27 mouse cellular contexts compared by ENCODE assay signal in genomic region chr13:34914614-34915013, GRCm38 (mm10). TPM values are rescaled to one million over a fixed set of nuclear protein-coding genes. Genes with fewer than 3 reads are reported as not detected.
A peak's percentile ranks its signal among the peaks of the same experiment; 100 is the strongest.
DNase-seq lines count a peak whose midpoint lies in the region; ATAC-seq and TF ChIP-seq lines count a peak whose summit lies in the region.
"Had no signal": no experiment of that assay in that cellular context is flagged by ENCODE, and none has a peak within 500 bp of the region (broad histone marks: within the 10 kb centered on the region; RNA-seq: fewer than 3 reads in every experiment).

No protein-coding gene starts in this region.

- H3K27me3 ChIP-seq in testis, adult 2 months (ENCODE audit: control insufficient read depth, insufficient read depth, low read length) = no peaks in the 10 kb centered on the region
- H3K27me3 ChIP-seq in forebrain, postnatal 0 days (ENCODE audit: insufficient read depth, low read length) = no peaks in the 10 kb centered on the region
- H3K27me3 ChIP-seq: heart, embryonic 13.5 days had no signal

- H3K27ac ChIP-seq in testis, adult 2 months (ENCODE audit: control insufficient read depth, insufficient read depth, low read depth, low read length) = no peak overlapping the region
- no peak overlapping the region for H3K27ac ChIP-seq in forebrain, postnatal 0 days (ENCODE audit: low read depth, low read length)
- H3K27ac ChIP-seq: embryonic facial prominence, embryonic 10.5 days; gastrocnemius, adult 2 months; heart, embryonic 13.5 days; limb, embryonic 13.5 days; liver, embryonic 15.5 days had no signal

- DNase-seq in testis, postnatal 14 days (ENCODE audit: low spot score) = no peak
- peak; percentile 59 for DNase-seq in naive thymus-derived CD4-positive, alpha-beta T cell, adult 2 months (ENCODE audit: low read depth)
- DNase-seq in thymus, postnatal 4 days = peak; percentile 34
- DNase-seq in forebrain, postnatal 0 days = no peak
- DNase-seq in layer of hippocampus, postnatal 36 days = no peak
- DNase-seq in right cerebral cortex, postnatal 25 days = no peak
- DNase-seq: adrenal gland, postnatal 10 days; cerebellum, adult 11-12 months; cerebellum, postnatal 36 days; gastrocnemius, adult 2 months; heart, adult 11 months; heart, postnatal 36 days; kidney, adult 18-20 months; kidney, postnatal 14 days; lung, postnatal 14 days; midbrain, embryonic 14.5 days had no signal

- H3K4me3 ChIP-seq in testis, adult 2 months (ENCODE audit: control insufficient read depth, low read depth, low read length) = peak overlapping the region; percentile 44; the same call in 1 of the 2 replicates
- H3K4me3 ChIP-seq in forebrain, postnatal 0 days (ENCODE audit: low read depth, low read length) = no peak overlapping the region
- H3K4me3 ChIP-seq: embryonic facial prominence, embryonic 10.5 days; gastrocnemius, adult 2 months; heart, embryonic 13.5 days; limb, embryonic 13.5 days; liver, embryonic 15.5 days had no signal

- TF ChIP-seq CTCF in testis, adult 2 months (IDR thresholded peaks at IDR 0.05; ENCODE audit: control insufficient read depth, insufficient read depth, insufficient replicate concordance, low read depth, low read length) = no peak
- TF ChIP-seq CTCF in forebrain, postnatal 0 days (IDR thresholded peaks at IDR 0.05; ENCODE audit: low read depth) = no peak

- H3K9me3 ChIP-seq in forebrain, postnatal 0 days (ENCODE audit: low read length) = no peaks in the 10 kb centered on the region
- H3K9me3 ChIP-seq: embryonic facial prominence, embryonic 10.5 days; heart, embryonic 13.5 days; limb, embryonic 13.5 days; liver, embryonic 15.5 days had no signal

- WGBS in forebrain, postnatal 0 days = 86% methylated on average over 9 of the region's 9 CpGs

- peaks cover 5% of the 10 kb centered on the region for H3K4me1 ChIP-seq in testis, adult 2 months (ENCODE audit: control insufficient read depth, insufficient read depth, low read length)
- H3K4me1 ChIP-seq in forebrain, postnatal 0 days (ENCODE audit: insufficient read depth) = no peaks in the 10 kb centered on the region
- H3K4me1 ChIP-seq: liver, embryonic 15.5 days had no signal

- no peak for TF ChIP-seq POLR2A in testis, adult 2 months (IDR thresholded peaks at IDR 0.05; ENCODE audit: control insufficient read depth, low read depth, low read length)

- peak; percentile 83 for ATAC-seq in common myeloid progenitor, adult 5-6 weeks (replicated peaks; ENCODE audit: low read depth, poor library complexity, severe bottlenecking)
- no peak for ATAC-seq in forebrain, postnatal 0 days
- ATAC-seq: forebrain, embryonic 14.5 days; hindbrain, embryonic 16.5 days had no signal

- no peak overlapping the region for H3K9ac ChIP-seq in forebrain, postnatal 0 days
- H3K9ac ChIP-seq: heart, embryonic 13.5 days; limb, embryonic 13.5 days; liver, embryonic 15.5 days had no signal

- H3K36me3 ChIP-seq in testis, adult 2 months (ENCODE audit: control insufficient read depth, insufficient read depth, low read length) = no peaks in the 10 kb centered on the region
- no peaks in the 10 kb centered on the region for H3K36me3 ChIP-seq in forebrain, postnatal 0 days (ENCODE audit: insufficient read depth)
- H3K36me3 ChIP-seq: embryonic facial prominence, embryonic 10.5 days; heart, embryonic 13.5 days; limb, embryonic 13.5 days; liver, embryonic 15.5 days had no signal

- no peak overlapping the region for H3K4me2 ChIP-seq in forebrain, postnatal 0 days (ENCODE audit: low read depth)
- H3K4me2 ChIP-seq: heart, embryonic 13.5 days; limb, embryonic 13.5 days; liver, embryonic 15.5 days had no signal

RNA-seq across cellular contexts. Expression of gene Fam217a, which starts 9.5 kb away (rescaled TPM):
- polyA plus RNA-seq in testis, adult 2 months (2012; rRNA removed) = 119 and 125 TPM in 2 replicates
- 0.64 TPM in 1 of 2 replicates, not detected in the other for total RNA-seq in common myeloid progenitor, adult 5-6 weeks (2017)
- total RNA-seq in forebrain, postnatal 0 days (2014; rRNA removed) = 0.43 and 0.62 TPM in 2 replicates
- polyA plus RNA-seq in forebrain, postnatal 0 days (2015; fragmentation: Nextera tagmentation; extraction: Ambion mirVana) = 0.55 and 1.0 TPM in 2 replicates
- total RNA-seq in layer of hippocampus, postnatal 36 days (2021) = under 1 TPM; 0.48 to 0.70 TPM
- polyA plus RNA-seq: C2C12 had no signal

RNA-seq across cellular contexts. Expression of gene 4933417A18Rik, which starts 9.6 kb away (rescaled TPM):
- polyA plus RNA-seq in testis, adult 2 months (2012; rRNA removed) = 68.0 and 84.4 TPM in 2 replicates
- total RNA-seq in common myeloid progenitor, adult 5-6 weeks (2017) = not detected in 2 replicates
- total RNA-seq in forebrain, postnatal 0 days (2014; rRNA removed) = not detected in 2 replicates
- polyA plus RNA-seq in forebrain, postnatal 0 days (2015; fragmentation: Nextera tagmentation; extraction: Ambion mirVana) = not detected in 2 replicates
- total RNA-seq in layer of hippocampus, postnatal 36 days (2021) = not detected
- total RNA-seq: adrenal gland, postnatal 10 days; gastrocnemius, adult 2 months; heart, postnatal 36 days had no signal
- polyA plus RNA-seq: brain, embryonic 14.5 days; C2C12; embryonic facial prominence, embryonic 10.5 days; forebrain, embryonic 14.5 days; heart, embryonic 13.5 days; hindbrain, embryonic 16.5 days; limb, embryonic 13.5 days; liver, embryonic 15.5 days; midbrain, embryonic 14.5 days; neural tube, embryonic 11.5 days had no signal

RNA-seq across cellular contexts. Expression of gene Prpf4b, which starts 39.5 kb away (rescaled TPM):
- 9.4 and 10.6 TPM in 2 replicates for polyA plus RNA-seq in testis, adult 2 months (2012; rRNA removed)
- total RNA-seq in common myeloid progenitor, adult 5-6 weeks (2017) = 183 and 199 TPM in 2 replicates
- total RNA-seq in forebrain, postnatal 0 days (2014; rRNA removed) = 46.9 and 52.7 TPM in 2 replicates
- polyA plus RNA-seq in forebrain, postnatal 0 days (2015; fragmentation: Nextera tagmentation; extraction: Ambion mirVana) = 40.9 and 45.7 TPM in 2 replicates
- 100 to 1,000 TPM in 1 of 2 experiments, 10 to 100 TPM in 1; 88.7 to 116 TPM for total RNA-seq in layer of hippocampus, postnatal 36 days (2021)

RNA-seq across cellular contexts. Expression of gene Eci3, which starts 49.0 kb away (rescaled TPM):
- 0.07 TPM in 1 of 2 replicates, not detected in the other for polyA plus RNA-seq in testis, adult 2 months (2012; rRNA removed)
- not detected in 2 replicates for total RNA-seq in common myeloid progenitor, adult 5-6 weeks (2017)
- total RNA-seq in forebrain, postnatal 0 days (2014; rRNA removed) = 0.31 TPM in 1 of 2 replicates, not detected in the other
- polyA plus RNA-seq in forebrain, postnatal 0 days (2015; fragmentation: Nextera tagmentation; extraction: Ambion mirVana) = 0.23 TPM in 1 of 2 replicates, not detected in the other
- under 1 TPM; 0.37 to 0.48 TPM for total RNA-seq in layer of hippocampus, postnatal 36 days (2021)
- polyA plus RNA-seq: C2C12; liver, embryonic 15.5 days had no signal

Comparison
In these comparisons a context has a peak if more than half of its experiments do, and no peak if none do; other contexts are left out.
1. DNase-seq: peak in naive thymus-derived CD4-positive, alpha-beta T cell, adult 2 months (single experiment) and thymus, postnatal 4 days (single experiment); none in testis, postnatal 14 days (single experiment), forebrain, postnatal 0 days (single experiment), layer of hippocampus, postnatal 36 days (0 of 2) and right cerebral cortex, postnatal 25 days (single experiment).